Mouse (Mus musculus): ENCODE results near the gene Vsig10l.

Gene Vsig10l

GRCm38 (mm10) chr7:43518341-43518740 lies 55.4 kb downstream of the Vsig10l start:
- in situ Hi-C loops (cut with MboI, MseI), result no loop called here

Data from T-helper 2 cell (primary cell).